Mouse (Mus musculus) Muller cell, postnatal 12 days (primary cell): ENCODE results near the gene Id1.

Experiments
- DNase-seq: peaks from one replicate; pipeline ENCODE4 v3.0.0-alpha.2; 2015; ENCODE audit errors: inconsistent ontology term

The Id1 gene

GRCm38 (mm10) chr2:152783241-152783640, 47.2 kb downstream of the Id1 start:
- DNase-seq = no peak

- DNase-seq = no peak
Observed at GRCm38 (mm10) chr2:152784640-152785039, 48.6 kb downstream of the Id1 start.

GRCm38 (mm10) chr2:152785446-152786350, 49.6 kb downstream of the Id1 start:
- peak; percentile 96 for DNase-seq
